Mouse (Mus musculus) cortical plate, adult 2 months (tissue): Measurements from ENCODE around the gene Akr1b3. TPM values are rescaled to one million over a fixed set of nuclear protein-coding genes. Genes with fewer than 3 reads are reported as not detected.

Experiments used
- H3K27ac ChIP-seq: fragments of 200-500 bp; 2 replicates; pipeline ENCODE4 v1.5.1; 2012; ENCODE audit warnings: low read length, control low read depth, inconsistent platforms; ENCODE audit not compliant: insufficient read depth
- H3K4me1 ChIP-seq: fragments of 200-500 bp; 2 replicates; pipeline ENCODE4 v1.6.1; 2011; ENCODE audit warnings: low read length; ENCODE audit not compliant: control insufficient read depth, insufficient read depth
- H3K4me3 ChIP-seq: fragments of 200-500 bp; 2 replicates; pipeline ENCODE4 v1.5.1; 2011; ENCODE audit warnings: mild to moderate bottlenecking, low read length, control low read depth; ENCODE audit not compliant: insufficient read depth
- CTCF ChIP-seq: fragments of 200-500 bp; IDR thresholded peaks from 2 replicates; pipeline ENCODE4 v1.5.1; 2011; ENCODE audit warnings: mild to moderate bottlenecking, control low read depth, low read length; ENCODE audit not compliant: insufficient read depth; ENCODE audit errors: extremely low read depth
- POLR2A ChIP-seq: fragments of 200-500 bp; IDR thresholded peaks from 2 replicates; pipeline ENCODE4 v1.6.1; 2011; ENCODE audit warnings: mild to moderate bottlenecking, low read length, control low read depth; ENCODE audit not compliant: insufficient read depth; ENCODE audit errors: extremely low read depth
- polyA plus RNA-seq: library from polyadenylated mRNA; depleted of rRNA; stranded (reverse); fragments of >200 nt; gene quantifications from 2 replicates; pipeline ENCODE4 v1.2.3, GENCODE M21; 2012

Akr1b3 gene
- polyA plus RNA-seq, 1 experiment: 97.8 TPM

- Histone ChIP-seq H3K4me1 (no peaks in the 10 kb centered on the region), H3K27ac (no peak overlapping the region), H3K4me3 (no peak overlapping the region)
- no peak for TF ChIP-seq POLR2A
Measured at GRCm38 (mm10) chr6:34297055-34297454, 20.2 kb downstream of the Akr1b3 start.

- Histone ChIP-seq H3K4me3 (no peak overlapping the region), H3K27ac (no peak overlapping the region), H3K4me1 (no peaks in the 10 kb centered on the region)
- TF ChIP-seq POLR2A (no peak), CTCF (no peak)
Measured at GRCm38 (mm10) chr6:34295437-34295836, 21.8 kb downstream of the Akr1b3 start.

- 0 out of 2 replicates have a peak overlapping the region, but pooled peaks have one; percentile 1 for H3K4me3 ChIP-seq
- H3K4me1 ChIP-seq: no peaks in the 10 kb centered on the region
- no peak overlapping the region for H3K27ac ChIP-seq
- TF ChIP-seq POLR2A: no peak
- TF ChIP-seq CTCF: peak; percentile 98
Measured at GRCm38 (mm10) chr6:34292882-34293487, 24.3 kb downstream of the Akr1b3 start.

GRCm38 (mm10) chr6:34292196-34292881 lies 24.9 kb downstream of the Akr1b3 start:
- Histone ChIP-seq H3K4me1 (no peaks in the 10 kb centered on the region), H3K27ac (no peak overlapping the region), H3K4me3 (0 out of 2 replicates have a peak overlapping the region, but pooled peaks have one; percentile 1)
- TF ChIP-seq POLR2A (no peak), CTCF (no peak)

GRCm38 (mm10) chr6:34290681-34291080 lies 26.6 kb downstream of the Akr1b3 start:
- Histone ChIP-seq H3K4me3 (no peak overlapping the region), H3K27ac (no peak overlapping the region), H3K4me1 (no peaks in the 10 kb centered on the region)
- TF ChIP-seq POLR2A (no peak), CTCF (no peak)

- no peak overlapping the region for H3K4me3 ChIP-seq
- no peak for TF ChIP-seq CTCF
- no peak for TF ChIP-seq POLR2A
- H3K4me1 ChIP-seq: no peaks in the 10 kb centered on the region
- H3K27ac ChIP-seq: no peak overlapping the region
Measured at GRCm38 (mm10) chr6:34290091-34290490, 27.2 kb downstream of the Akr1b3 start.

GRCm38 (mm10) chr6:34288098-34288497 lies 29.2 kb downstream of the Akr1b3 start:
- H3K4me3 ChIP-seq: no peak overlapping the region
- H3K4me1 ChIP-seq: no peaks in the 10 kb centered on the region
- no peak overlapping the region for H3K27ac ChIP-seq
- TF ChIP-seq POLR2A: no peak
- no peak for TF ChIP-seq CTCF

- no peak for TF ChIP-seq POLR2A
- no peak for TF ChIP-seq CTCF
- H3K4me3 ChIP-seq: no peak overlapping the region
- H3K4me1 ChIP-seq: no peaks in the 10 kb centered on the region
- H3K27ac ChIP-seq: no peak overlapping the region
Measured at GRCm38 (mm10) chr6:34286841-34287240, 30.4 kb downstream of the Akr1b3 start.

- Histone ChIP-seq H3K4me3 (no peak overlapping the region), H3K4me1 (no peaks in the 10 kb centered on the region; the same call in 1 of the 2 replicates), H3K27ac (no peak overlapping the region)
- TF ChIP-seq POLR2A (no peak), CTCF (no peak)
Measured at GRCm38 (mm10) chr6:34278385-34278784, 38.9 kb downstream of the Akr1b3 start.

GRCm38 (mm10) chr6:34277665-34278064 lies 39.6 kb downstream of the Akr1b3 start:
- no peak for TF ChIP-seq POLR2A
- peak; percentile 80 for TF ChIP-seq CTCF
- Histone ChIP-seq H3K4me3 (no peak overlapping the region), H3K27ac (no peak overlapping the region), H3K4me1 (no peaks in the 10 kb centered on the region; the same call in 1 of the 2 replicates)

GRCm38 (mm10) chr6:34274346-34274745 lies 42.9 kb downstream of the Akr1b3 start:
- no peaks in the 10 kb centered on the region; the same call in 1 of the 2 replicates for H3K4me1 ChIP-seq
- no peak overlapping the region for H3K4me3 ChIP-seq
- TF ChIP-seq POLR2A (no peak), CTCF (no peak)
- no peak overlapping the region for H3K27ac ChIP-seq
